ENCODE assay signal across 8 mouse cellular contexts in the genomic region with DNA sequence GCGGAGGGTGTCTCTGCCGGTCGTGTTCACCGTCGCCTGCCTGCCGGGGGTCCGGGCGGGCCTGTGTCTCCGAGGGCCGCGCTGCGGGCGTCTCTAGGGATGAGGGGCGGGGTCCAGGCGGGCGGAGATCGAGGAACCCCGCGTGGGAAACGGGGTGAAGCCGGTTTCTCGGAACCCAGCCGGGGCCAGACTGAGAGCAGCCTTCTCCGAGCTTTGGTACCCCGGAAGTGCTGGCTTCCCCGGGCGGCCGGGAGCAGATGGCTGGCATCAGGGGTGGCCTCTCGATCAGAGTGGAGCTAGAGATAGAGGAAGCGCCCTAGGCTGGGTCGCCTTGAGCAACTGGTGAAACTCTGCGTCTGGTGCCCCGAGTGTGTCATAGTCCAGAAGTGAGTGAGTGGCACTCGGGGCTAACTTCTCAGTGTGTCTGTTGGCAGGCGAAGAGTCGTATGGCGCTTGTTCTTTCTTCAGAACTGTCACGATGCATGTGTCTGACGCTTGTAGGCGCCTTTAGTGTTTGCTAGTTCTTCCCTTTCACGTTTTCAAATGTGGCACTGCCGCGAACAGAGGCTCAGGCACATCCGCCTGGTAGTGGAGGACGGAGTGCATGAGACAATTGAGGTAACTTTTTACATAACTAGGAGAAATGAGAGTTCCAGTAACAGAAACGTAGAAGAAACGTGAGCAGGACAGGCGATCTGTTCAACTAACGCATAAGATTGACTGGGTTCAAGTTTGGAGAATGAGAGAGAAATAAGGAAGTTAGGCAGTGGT. TPM values are rescaled to one million over a fixed set of nuclear protein-coding genes. Genes with fewer than 3 reads are reported as not detected.
DNase-seq lines count a peak whose midpoint lies in the region; ATAC-seq lines count a peak whose summit lies in the region.

No protein-coding gene starts in this region.

- peak; percentile 68 for ATAC-seq in monocyte, adult 5-6 weeks (replicated peaks; ENCODE audit: insufficient number of reproducible peaks, low FRiP score, low TSS enrichment, poor library complexity, severe bottlenecking)

- peak; percentile 75 for DNase-seq in adrenal gland, postnatal 14 days
- no peak for DNase-seq in adrenal gland, adult 18-20 months (ENCODE audit: low spot score in 2 of 2)
- DNase-seq in urinary bladder, postnatal 14 days (ENCODE audit: low spot score) = peak; percentile 57
- no peak for DNase-seq in urinary bladder, adult 2 months (ENCODE audit: low spot score)
- DNase-seq in frontal cortex, postnatal 14 days (ENCODE audit: low spot score in 2 of 2) = peak; percentile 36 to 46
- peak; percentile 33 to 44 for DNase-seq in left cerebral cortex, adult 9 months (ENCODE audit: low spot score in 2 of 2)
- DNase-seq in spleen, postnatal 10 days (ENCODE audit: low spot score in 2 of 2) = no peak

RNA-seq across cellular contexts. Expression of a gene that starts 0.5 kb away (rescaled TPM):
- total RNA-seq in adrenal gland, postnatal 14 days (2021) = 53.6 and 62.6 TPM in 2 replicates
- total RNA-seq in adrenal gland, adult 18-20 months (2021) = 10 to 100 TPM; 56.4 to 67.8 TPM
- polyA plus RNA-seq in urinary bladder, adult 2 months (2012; rRNA removed) = 27.8 and 40.8 TPM in 2 replicates
- total RNA-seq in monocyte, adult 5-6 weeks (2017) = 79.8 to 104 TPM (median 85.8 TPM) in 3 replicates

RNA-seq across cellular contexts. Expression of a gene that starts 57.5 kb away (rescaled TPM):
- total RNA-seq in adrenal gland, postnatal 14 days (2021) = 103 and 128 TPM in 2 replicates
- total RNA-seq in adrenal gland, adult 18-20 months (2021) = 10 to 100 TPM; 76.5 to 89.7 TPM
- polyA plus RNA-seq in urinary bladder, adult 2 months (2012; rRNA removed) = 78.7 and 103 TPM in 2 replicates
- 239 to 354 TPM (median 242 TPM) in 3 replicates for total RNA-seq in monocyte, adult 5-6 weeks (2017)

Comparison
In these comparisons a context has a peak if more than half of its experiments do, and no peak if none do; other contexts are left out.
1. DNase-seq: peak in adrenal gland, postnatal 14 days (single experiment), urinary bladder, postnatal 14 days (single experiment), frontal cortex, postnatal 14 days (2 of 2) and left cerebral cortex, adult 9 months (2 of 2); none in adrenal gland, adult 18-20 months (0 of 2), urinary bladder, adult 2 months (single experiment) and spleen, postnatal 10 days (0 of 2).